Mouse (Mus musculus) heart, adult 11 months (tissue): ENCODE measurements at regions not wholly inside any gene's neighbourhood (a gene's known extent, or its start where the extent isn't known, plus 50 kb on each side); places are given as distances from the start of the nearest gene placed in this dataset.
"Not testable (repeated sequence)": the region's sequence is repeated elsewhere in the genome, so short reads cannot be mapped to it uniquely, and the experiment has no call there.

ENCODE experiments used
- DNase-seq: peaks from one replicate; pipeline ENCODE4 v3.0.0; 2022

DNA sequence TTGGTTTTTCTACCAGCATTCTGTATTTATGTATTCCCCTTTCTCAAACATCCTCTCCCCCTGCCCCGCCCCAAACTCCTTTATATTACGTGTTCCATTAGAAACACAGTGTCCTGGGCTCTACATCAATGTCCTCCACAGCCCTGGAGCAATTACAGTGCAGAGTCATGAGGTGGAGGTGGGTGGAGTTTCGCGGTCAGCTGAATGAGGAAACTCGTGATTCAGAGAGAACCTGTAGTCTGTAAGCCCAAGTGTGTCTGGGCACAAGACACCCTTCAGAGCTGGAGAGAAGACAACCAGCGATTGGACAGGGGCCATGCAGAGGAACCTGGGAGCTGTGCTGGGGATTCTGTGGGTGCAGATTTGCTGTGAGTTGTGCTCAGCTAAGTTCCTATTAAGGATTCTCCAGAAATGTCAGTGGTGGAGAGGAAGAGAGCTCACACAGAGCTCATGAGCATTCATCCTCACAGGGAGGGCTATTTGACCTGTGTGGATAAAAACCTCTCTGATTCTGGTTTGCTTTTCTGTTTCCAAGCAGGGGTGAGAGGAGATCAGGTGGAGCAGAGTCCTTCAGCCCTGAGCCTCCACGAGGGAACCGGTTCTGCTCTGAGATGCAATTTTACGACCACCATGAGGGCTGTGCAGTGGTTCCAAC, 570.4 kb downstream of the Dad1 start:
- not testable (repeated sequence) for DNase-seq

GRCm38 (mm10) chr14:53682679-53683078, 571.2 kb downstream of the Dad1 start:
- not testable (repeated sequence) for DNase-seq

GRCm38 (mm10) chr14:53681320-53681719, 572.6 kb downstream of the Dad1 start:
- DNase-seq, result not testable (repeated sequence)

DNA sequence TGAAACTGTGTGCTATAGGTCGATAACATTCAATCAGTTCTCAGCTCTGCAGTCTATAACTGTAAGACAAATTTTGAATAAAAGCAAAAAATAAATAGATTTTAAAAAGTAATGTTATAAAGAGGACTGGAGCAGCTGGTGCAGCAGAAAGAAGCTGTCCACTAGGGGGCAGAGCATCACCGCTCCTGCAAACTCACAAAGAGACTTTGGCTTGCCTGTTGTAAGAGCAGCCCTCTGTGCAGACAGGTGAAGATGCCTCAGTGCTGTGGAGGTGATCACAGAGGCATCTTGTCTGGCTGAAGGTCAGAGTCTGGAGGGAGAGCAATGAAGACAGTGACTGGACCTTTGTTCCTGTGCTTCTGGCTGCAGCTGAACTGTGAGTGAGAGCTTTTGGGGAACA, 588.2 kb downstream of the Dad1 start:
- DNase-seq, result not testable (repeated sequence)

DNA sequence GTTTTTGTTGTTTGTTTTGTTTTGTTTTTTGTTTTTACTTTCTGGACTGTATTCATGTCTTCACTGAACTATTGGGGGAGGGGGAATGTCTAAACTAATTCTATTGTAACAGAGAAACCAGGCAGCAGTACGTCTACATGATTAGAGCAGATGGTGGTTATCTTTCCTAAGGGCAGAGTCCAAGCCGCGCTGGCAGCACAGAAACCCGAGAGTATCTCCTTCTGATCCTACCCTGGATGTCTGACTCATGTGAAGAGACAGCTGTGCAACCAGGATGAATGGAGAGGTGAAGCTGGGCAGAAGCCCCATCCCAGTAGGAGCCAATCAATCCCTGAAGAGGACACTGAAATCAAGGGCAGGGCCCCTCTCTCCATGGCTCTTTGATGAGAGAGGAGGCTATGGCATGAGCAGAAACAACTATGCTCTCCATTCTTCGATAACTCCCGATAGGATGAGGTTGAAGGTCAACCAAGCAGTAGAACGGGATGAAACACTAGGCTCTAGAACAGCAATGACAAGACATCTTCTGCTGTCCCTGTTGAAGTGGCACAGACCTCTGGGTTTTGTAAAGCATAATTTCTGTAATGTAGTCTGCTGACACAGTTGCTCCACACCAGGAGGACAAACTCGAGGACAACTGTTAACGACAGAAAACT, 591.1 kb downstream of the Dad1 start:
- not testable (repeated sequence) for DNase-seq

DNA sequence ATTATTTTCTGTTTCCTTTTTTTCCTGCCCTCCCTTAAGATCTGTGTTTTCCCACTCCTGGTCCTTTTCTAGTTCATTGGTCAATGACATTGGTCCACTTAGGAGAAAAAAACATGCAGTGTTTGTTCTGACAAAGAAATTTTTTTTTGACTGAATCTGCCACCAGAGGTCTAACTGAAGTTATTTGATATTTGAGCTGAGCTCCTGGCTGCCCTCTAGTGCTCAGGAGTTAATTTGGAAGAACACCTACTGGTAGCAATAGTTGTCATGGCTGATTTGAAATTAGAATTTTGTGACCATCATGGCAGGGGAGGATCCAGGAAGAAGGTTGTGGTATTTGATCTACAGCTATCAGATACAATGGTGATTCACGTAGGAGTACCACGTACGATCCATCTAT, 599.2 kb downstream of the Dad1 start:
- not testable (repeated sequence) for DNase-seq

DNA sequence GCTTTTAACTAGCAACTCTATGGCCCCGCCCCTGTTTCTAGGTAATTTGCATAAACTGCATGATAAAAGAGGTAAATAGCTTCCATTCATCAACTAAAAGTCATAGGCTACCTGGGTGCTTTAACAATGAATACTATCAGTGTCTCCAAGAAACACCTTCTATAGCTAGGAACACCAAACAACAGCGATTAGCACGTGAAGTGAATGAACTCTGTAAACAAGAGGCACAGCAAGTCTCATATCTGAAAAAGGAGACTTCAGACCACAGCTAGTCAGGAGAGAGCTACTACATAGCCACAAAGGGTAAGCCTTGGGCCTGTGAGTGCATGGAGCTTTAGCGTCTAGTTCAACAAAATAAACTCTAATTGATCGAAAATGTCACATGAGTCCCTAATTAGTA, 602.8 kb downstream of the Dad1 start:
- not testable (repeated sequence) for DNase-seq

- DNase-seq, result not testable (repeated sequence)
Observed at GRCm38 (mm10) chr14:53649189-53649588, 604.7 kb downstream of the Dad1 start.

GRCm38 (mm10) chr14:53640441-53640840, 613.5 kb downstream of the Dad1 start:
- not testable (repeated sequence) for DNase-seq

DNA sequence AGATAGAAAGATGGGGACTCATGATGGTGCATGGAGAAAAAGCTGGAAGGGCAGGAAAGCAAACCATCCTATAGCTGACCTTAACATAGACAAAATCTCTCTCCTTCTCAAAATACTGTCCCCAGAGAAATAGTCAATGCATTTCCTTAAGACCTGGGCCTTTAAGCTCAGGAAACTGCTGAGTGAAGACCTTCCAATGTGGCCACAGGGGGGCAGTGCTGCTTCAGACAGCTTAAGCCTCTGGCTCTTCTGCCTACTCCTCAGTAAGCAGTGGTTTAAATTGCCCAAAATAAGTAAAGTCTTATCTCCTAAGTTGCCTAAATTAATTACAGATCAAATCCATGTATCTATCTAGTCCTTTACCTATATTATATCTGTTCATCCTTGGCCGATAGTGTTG, 616.2 kb downstream of the Dad1 start:
- not testable (repeated sequence) for DNase-seq

GRCm38 (mm10) chr14:53635206-53635605, 618.7 kb downstream of the Dad1 start:
- not testable (repeated sequence) for DNase-seq

DNA sequence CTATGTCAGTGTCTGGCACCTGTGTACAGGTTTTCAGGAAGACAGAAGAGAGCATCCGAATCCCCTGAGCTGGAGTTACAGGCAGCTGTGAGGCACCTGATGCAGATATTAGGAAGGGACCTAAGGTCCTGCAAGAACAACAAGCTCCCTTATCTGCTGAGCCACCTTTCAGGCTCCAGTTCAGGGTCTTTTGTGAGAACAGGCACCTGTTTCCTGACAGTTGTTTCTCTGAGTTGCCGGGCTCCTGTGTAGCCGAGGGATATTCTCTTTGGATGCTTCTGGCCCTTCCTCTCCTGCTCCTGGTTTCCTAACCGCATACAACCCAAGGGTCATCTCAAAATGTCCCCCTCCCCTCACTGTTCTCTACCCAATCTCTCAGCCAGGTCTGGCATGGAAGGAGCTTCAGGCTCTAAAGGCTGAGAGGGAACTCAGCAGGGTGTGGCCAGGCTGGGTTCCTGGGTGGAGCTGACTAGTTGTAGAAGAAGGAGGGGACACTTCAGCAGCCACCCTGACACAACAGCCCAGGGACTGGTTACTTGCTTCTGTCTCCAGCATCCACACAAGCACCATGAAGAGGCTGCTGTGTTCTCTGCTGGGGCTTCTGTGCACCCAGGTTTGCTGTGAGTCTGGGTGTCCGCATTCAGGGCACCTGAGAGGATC, 619.5 kb downstream of the Dad1 start:
- not testable (repeated sequence) for DNase-seq

- DNase-seq, result not testable (repeated sequence)
Observed at GRCm38 (mm10) chr14:53633743-53634142, 620.2 kb downstream of the Dad1 start.

DNA sequence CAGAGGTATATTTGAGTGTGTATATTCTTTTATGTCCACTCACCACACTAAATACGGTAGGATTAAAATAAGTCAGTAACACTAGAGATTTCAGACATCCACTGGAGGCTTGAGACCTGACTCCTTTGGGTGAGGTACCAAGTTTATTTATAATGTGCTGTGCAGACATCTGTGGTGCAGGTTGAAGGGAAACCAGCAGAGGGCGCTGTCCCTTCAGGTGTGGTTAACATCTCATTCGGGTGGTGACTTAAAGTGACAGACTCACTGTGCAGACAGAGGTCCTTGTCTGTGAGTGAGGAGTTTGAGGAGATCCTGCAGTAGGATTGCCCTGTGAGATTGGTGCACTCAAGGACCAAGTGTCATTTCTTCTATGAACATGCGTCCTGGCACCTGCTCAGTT, 632.5 kb downstream of the Dad1 start:
- not testable (repeated sequence) for DNase-seq

- not testable (repeated sequence) for DNase-seq
Observed at GRCm38 (mm10) chr14:53616061-53616460, 637.8 kb downstream of the Dad1 start.

GRCm38 (mm10) chr14:53614341-53614740, 639.6 kb downstream of the Dad1 start:
- DNase-seq, result no peak

DNA sequence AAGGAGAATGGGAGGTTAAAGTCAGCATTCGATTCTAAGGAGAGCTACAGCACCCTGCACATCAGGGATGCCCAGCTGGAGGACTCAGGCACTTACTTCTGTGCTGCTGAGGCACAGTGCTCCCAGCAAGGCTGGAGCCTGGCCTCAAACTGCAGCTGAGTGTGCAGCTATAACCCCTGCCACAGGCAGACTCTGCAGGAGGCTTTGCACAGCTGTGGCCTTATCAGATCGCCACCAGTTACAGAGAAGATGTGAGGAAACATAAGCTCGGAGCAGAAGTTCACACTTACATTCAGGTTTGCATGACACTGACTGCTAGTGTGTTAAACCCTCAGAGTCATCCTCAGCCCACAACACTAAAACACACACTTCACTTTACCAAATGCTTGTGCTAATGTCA, 654.6 kb downstream of the Dad1 start:
- DNase-seq, result not testable (repeated sequence)

GRCm38 (mm10) chr14:53597287-53597686, 656.6 kb downstream of the Dad1 start:
- DNase-seq, result not testable (repeated sequence)

DNA sequence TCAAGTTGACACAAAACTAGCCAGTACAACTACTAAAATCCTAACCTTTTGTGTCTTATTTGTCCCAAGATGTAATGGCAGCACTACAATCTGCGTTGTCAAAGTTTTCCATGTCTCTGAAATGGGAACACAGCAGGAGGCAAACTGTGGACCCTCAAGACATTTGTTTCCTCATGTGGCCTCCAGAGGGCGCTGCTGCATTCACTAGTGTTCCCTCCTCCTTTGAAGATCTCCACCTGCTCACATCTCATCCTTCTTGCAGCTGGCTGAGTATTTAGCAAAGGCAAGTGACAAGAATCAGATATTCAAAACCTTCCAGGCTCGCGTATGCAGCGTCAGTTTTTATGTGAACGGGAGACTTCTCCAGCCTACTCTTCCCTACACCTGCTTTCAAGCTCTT, 663.3 kb downstream of the Dad1 start:
- not testable (repeated sequence) for DNase-seq

- DNase-seq, result not testable (repeated sequence)
Observed at GRCm38 (mm10) chr14:53582528-53582927, 671.4 kb downstream of the Dad1 start.

DNA sequence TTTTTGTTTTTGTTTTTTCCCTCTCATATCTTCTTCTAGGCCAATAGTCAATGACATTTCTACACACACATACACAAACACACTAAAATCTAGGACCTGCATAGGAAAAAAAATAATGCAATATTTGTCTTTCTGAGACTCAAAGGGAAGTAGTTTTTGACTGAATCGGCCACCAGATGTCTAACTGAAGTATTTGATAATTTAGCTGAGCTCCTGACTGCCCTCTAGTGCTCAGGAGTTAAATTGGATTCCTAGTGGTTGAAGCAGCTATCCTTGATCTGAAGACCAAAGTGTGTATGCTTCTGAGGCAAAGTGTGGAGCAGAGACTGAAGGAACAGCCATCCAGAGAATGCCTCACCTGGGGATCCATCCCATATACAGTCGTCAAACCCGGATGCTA, 672.2 kb downstream of the Dad1 start:
- DNase-seq, result not testable (repeated sequence)

DNA sequence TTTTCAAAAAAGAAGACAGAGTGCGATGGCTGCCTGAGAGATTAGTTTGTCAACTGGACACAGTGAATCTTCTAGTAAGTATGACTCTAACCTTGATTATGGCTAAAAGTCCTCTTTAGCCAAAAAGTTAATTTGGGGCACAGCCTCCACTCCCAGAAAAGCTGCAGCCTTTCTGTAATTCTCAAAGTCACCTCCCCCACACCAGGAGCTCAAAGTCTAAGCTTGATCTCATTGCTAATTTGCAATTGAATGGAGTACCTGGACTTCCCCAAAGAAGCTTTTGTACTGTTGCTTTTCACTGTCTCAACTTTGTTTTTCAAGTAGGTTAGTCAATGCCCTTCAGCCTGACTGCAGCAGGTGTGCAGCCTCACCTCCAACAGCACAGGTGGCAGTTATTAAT, 677.0 kb downstream of the Dad1 start:
- DNase-seq, result not testable (repeated sequence)

DNA sequence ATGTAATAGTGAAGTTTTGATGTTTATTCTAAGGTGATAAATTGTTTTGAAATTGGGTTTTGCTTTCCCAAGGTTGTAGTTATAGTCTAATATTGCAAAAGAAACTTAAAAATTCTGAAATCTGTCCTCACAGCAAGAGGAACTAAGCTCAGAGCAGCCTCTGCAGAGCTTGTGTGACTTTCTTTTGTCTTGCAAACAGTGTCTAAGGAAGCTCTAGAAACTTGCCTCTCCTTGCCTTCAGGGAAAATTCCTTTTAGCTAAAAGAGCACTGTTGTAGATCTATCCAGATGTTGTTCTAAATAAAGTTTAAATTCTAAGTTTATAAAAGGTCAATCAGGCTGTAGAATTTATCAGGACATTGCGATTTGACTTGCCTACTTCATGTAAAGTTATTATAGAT, 681.2 kb downstream of the Dad1 start:
- not testable (repeated sequence) for DNase-seq

- no peak for DNase-seq
Observed at GRCm38 (mm10) chr14:53562606-53563005, 691.3 kb downstream of the Dad1 start.
